Mouse (Mus musculus): ENCODE results near the gene Ddx49.
A peak's percentile ranks its signal among the peaks of the same experiment; 100 is the strongest.

Gene Ddx49

DNA sequence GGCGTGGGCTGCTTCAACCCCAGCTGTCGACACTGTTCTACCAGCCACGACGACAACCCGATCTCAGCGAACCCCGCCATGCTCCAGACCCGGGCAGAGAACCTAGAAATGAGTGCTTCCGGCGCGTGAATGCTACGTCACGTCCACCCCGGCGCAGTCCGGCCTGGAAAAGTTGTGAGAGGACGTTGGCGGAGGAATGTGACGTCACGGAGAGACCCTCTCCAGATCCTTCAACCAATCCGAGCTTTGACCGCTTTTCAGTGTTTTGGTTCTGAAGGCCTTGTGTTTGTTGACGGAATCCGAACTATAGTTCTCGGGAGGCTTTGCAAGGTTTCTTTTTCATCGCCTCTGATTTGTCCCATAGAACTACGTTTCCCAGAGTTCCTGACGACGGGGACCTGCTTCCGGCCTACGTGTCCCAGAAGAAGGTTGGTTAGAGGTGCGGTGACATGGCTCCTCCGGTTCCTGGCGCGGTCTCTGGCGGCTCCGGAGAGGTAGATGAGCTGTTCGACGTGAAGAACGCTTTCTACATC is at the start of gene Ddx49, which contains the start of gene Cope:
Gene Ddx49, minus strand, starts transcription at position 132 of the 533 bp plus-strand sequence.
Gene Cope, plus strand, starts transcription at position 161 of the 533 bp plus-strand sequence.
- DNase-seq (ENCODE audit: low spot score) = peak; percentile 98

DNA sequence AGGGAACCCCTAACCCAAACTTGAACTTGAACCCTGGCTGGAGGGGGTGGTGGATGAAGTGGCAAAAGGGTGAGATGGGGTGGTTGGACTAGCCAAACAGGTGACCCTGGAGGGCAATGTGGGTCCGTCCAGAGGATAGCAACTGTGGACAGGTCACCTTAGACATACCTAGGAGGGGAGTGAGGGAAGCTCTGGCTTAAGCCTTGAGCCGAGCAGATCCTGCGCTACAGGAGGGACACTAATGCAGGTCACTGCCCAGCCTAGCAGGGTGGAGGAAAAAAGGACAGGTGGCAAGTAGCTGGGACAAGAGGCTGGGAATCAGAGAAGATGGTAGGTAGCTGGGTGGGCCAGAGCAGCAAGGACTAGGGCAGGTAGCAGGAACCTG is 49.7 kb upstream of the Ddx49 start:
- DNase-seq (ENCODE audit: low spot score) = no peak

DNA sequence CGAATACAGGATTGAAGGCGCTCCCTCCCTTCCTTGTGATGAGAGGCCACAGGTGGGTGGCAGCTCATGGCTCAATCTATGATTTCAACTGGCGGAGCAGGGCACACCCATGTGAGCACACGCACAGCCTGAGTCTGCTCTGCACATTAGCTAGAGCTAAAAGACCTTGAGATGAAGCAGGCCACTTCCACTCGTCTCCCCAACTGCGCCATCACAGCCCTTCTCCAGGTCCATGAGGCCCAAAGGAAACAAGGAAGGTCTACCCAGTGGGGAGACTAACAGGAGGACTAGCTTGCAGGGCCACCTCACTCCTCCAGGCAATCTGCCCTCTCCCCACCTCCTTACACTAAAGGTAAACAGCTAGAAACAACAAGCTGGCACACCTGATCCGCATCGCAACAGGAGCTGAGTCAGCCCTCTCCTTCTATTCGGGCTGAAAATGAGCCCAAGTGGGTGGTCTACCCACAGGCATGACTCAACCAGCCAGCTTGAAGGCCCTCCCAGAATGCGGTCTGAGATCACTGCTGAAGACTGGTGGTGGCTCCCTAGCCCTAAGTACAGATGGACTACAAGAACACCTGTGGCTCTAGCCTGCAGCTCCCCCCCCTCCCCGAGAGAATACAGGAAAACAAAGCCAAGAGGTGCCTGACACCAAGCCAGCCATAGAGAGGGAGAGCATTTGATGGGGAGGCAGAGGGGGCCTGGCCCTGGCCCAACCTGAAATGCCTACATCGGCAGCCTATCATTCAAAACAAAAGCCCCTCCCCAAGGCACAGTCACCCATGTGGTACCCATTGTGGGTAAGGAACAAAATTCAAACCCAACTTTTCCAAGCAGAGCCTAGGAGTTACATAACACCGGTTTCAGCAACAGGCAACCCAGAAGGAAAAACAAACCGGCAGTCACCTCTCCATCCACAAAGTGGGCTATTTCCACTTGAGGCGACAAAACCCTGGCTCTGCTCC is 49.0 kb upstream of the Ddx49 start:
- no peak for DNase-seq (ENCODE audit: low spot score)

DNA sequence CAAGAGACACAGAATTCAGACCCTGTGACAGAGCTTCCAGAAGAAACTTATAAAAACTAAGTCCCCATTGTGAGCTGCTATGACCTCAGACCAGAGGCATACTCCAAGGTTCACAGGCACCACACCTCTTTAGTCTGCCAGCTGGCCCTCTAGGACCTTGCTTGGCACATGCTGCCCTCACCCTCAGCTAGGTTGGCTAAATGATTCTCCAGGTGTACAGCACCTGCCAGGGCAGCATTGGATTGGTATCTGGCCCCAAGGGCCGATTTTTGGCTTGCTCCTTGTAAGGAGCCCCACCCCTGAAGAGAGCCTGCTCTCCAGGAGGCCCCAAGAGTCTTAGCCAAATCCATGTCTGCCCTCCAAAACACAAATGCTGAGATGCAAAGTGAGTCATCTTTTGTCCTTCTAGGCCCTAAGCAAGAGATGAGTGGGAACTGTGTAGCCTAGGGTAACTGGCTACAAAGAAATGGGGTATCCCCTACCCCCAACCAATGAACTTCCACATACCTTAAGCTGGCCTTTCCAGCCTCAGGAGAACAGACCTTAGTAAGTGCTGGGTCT is 45.7 kb upstream of the Ddx49 start:
- no peak for DNase-seq (ENCODE audit: low spot score)

DNA sequence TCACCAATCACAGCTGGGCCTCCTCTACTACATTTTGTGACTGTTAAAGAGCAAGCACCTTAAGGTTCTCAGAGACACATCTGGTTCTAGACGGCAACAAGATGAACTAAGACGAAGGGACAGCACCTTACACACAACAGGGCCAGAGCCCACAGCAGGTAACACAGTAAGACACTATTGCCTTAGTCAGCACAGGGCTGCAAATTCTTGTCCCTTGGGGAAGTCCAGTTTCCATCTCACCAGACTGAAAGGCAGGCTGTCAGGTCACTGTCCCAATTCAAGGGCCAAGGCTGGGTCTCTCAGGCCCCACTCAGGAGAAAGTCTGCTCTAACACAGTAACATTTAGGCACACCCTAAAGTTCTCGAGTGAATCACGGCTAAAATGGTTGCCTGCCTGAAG is 45.2 kb upstream of the Ddx49 start:
- DNase-seq (ENCODE audit: low spot score) = no peak

DNA sequence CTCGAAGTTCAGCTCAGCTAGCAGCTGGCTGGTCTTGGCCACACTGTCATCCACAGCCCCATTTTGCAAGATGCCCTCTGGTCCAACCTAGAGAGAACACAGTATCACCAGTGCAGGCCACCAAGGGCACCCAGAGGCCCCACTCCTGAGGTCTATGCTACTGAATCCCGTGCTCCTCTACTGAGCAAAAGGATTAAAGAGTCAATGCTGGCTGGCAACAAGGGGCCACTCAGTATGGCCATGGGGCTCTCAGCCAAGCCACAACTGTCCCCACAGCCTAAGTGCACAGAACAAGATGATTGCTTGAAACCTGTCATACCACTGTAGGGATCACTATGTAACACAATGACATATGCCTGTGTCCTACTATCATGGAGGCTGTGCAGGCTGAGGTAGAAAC is 42.0 kb upstream of the Ddx49 start:
- no peak for DNase-seq (ENCODE audit: low spot score)

DNA sequence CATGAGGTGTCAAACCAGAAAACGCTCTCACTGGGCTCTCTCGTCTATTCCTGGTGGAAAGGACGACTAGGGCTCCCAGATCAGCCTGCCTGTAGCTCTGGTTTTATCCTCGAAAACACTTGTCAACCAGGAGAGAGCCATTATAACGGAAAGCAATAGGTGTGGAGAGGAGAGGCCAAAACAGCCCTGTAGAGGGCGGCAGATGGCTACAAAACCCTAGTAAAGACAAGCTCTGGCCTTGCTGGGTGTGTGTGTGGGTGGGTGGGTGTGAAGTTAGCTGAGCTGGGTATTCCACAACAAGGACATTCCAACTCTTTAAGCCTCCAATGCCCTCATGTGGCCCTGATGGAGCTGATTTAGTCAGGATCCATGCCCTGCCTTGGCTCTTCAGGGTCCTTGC is 41.4 kb upstream of the Ddx49 start:
- peak; percentile 42 for DNase-seq (ENCODE audit: low spot score)

DNA sequence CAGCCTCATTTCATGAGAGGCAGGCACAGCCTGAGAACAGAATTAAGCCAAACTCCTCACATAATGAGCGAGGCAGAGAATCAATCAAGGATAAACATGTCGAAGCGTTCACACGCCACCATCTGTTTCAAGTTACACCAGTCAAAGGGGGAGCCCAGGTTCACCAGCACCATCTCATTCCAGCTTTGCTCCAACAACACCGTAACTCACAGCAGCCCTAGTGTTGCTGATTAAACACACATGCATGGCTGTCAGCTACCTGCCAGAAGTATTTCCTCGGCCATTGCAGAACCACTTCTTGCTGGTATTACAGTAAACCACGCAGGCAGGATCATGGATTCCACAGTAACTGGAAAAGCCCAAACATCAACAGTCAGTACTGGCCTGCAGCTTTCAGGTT is 40.8 kb upstream of the Ddx49 start:
- DNase-seq (ENCODE audit: low spot score) = peak; percentile 65

DNA sequence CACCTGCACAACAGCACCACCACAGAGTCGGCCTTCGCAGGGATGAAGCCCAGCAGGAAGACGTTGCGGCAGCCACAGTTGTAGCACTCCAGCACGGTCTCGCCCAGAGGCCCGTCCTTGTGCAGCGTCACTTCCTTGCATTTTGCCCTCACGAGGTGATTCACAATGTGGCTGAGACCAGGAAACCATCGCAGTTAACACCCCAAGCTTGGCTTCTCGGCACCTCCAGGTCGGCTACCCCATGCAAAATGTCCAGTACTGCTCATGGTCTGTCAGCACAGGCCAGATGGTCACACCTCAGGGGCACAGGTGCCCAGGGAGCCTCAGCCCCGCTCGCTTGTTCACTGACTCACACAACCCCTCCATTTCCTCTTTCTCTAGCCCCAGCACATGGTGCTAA is 39.7 kb upstream of the Ddx49 start:
- no peak for DNase-seq (ENCODE audit: low spot score)

DNA sequence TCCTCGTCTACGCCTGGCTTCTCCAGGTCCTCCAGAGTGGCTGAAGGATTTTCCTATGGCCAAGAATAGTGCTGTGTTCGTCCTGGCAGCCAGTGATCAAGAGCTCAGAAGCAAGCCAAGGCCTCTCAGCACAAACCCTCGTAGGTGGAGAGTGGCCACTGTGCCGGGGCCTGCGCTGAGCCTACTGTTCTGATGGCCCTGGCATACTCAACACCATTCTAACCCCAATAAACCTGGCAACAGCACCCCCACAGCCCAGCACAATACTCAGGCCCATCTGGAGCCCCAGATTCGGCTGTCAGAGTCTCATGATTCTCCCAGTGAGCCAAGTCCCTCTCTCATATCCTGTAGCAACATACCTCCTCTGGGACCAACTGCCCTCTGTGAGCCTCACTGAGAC is 38.4 kb upstream of the Ddx49 start:
- DNase-seq (ENCODE audit: low spot score) = no peak

DNA sequence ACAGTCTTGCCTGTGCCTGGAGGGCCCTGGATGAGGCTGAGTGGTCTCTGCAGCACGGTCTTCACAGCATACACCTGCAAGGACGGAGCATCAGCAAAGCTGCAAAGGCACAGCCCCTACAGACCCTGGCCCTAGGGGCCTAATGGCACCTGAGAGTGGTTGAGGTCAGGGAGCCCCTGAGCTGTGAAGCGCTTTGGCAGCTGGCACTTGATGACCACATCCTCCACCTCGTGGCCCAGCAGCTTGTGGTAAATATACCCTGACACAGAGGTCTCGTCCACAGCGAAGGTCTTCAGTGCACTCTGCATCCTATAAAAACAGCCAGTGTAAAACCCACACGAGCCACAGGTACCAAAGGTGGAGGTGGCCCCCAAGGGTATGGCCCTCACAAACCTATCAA is 36.6 kb upstream of the Ddx49 start:
- DNase-seq (ENCODE audit: low spot score) = no peak

DNA sequence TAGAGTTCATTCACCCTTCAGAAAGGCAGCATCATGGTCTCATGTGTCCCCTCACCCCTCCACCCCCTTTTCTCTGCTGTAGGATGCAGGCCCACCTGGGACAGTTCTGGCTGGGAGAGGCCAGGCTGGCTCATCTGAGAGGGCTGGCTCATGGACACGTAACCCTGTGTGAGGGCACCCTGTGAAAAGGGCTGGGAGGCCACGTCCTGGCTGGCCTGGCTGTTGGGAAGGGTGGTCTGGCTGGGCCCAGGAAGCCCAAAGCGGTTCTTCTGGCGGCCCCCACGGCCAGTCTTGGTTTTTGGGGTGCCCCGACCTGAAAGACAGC is 30.6 kb upstream of the Ddx49 start:
- no peak for DNase-seq (ENCODE audit: low spot score)

DNA sequence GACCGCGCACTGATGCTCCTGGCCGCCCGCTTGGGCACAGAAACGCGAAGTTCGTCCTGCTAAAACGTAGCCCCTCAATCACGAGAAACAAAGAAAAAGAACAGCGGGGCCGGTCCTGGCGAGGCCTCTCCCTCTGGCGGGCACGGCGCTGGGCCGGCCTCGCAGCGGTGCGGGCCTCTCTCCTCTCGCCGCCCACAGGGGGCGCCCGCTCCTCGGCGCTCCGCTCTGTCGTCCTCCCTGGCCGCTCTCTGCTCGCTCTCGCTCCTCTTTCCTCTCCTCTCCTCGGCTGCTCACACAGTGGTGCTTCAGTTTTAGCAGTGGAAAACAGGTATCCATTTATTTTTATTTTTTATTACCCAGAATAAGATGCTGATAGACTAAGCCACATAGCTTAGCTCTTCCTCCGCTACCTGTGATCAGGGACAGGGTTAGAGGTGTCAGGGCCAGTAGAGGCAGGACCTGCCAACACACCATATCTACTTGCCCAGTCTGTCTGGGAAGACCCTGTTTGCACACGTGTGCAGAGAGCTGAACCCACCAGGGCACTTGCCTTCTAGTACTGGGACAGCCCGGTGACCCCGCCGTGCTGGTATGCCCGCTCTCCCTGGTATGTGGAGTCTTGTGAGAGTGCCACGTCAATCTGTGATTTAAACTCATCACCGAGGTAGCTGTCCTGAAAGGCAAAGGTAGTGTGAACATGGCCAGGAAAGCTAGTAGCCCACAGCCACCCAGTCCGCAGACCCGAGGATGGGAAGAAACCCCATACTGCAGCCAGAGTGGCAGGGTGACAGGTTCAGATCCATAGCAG is 30.0 kb upstream of the Ddx49 start:
- DNase-seq (ENCODE audit: low spot score) = peak; percentile 80

DNA sequence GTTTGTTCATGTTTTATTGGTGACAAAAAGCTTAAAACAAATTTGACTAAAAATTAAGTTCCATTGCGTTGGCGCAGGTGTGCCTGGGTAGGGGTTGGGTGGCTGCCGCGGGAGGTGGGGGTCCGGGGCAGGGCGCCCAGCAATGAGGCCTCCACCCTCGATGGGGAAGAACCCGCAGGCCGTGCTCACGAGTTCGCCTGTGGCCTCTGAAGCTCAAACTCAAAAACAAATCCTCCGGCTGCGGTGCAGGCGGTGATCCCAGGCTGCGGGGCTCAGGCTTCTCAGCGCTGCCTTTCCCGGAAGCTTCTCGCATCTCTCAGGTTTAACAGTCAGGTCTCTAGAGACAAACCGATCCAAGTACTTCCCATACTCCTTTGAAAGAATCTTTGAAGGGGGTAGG is 29.2 kb upstream of the Ddx49 start:
- no peak for DNase-seq (ENCODE audit: low spot score)

DNA sequence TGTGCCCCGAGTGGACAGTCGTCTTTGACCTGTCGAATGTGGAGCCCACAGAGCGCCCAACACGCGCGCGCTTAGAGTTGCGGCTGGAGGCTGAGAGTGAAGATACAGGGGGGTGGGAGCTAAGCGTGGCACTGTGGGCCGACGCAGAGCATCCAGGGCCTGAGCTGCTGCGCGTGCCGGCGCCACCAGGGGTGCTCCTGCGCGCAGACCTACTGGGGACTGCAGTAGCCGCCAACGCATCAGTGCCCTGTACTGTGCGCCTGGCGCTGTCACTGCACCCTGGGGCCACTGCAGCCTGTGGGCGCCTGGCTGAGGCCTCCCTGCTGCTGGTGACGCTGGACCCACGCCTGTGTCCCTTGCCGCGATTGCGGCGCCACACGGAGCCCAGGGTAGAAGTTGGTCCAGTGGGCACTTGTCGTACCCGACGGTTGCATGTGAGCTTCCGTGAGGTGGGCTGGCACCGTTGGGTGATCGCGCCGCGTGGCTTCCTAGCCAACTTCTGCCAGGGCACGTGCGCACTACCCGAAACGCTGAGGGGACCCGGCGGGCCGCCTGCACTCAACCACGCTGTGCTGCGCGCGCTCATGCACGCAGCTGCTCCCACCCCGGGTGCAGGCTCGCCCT is 28.6 kb upstream of the Ddx49 start:
- peak; percentile 88 for DNase-seq (ENCODE audit: low spot score)

DNA sequence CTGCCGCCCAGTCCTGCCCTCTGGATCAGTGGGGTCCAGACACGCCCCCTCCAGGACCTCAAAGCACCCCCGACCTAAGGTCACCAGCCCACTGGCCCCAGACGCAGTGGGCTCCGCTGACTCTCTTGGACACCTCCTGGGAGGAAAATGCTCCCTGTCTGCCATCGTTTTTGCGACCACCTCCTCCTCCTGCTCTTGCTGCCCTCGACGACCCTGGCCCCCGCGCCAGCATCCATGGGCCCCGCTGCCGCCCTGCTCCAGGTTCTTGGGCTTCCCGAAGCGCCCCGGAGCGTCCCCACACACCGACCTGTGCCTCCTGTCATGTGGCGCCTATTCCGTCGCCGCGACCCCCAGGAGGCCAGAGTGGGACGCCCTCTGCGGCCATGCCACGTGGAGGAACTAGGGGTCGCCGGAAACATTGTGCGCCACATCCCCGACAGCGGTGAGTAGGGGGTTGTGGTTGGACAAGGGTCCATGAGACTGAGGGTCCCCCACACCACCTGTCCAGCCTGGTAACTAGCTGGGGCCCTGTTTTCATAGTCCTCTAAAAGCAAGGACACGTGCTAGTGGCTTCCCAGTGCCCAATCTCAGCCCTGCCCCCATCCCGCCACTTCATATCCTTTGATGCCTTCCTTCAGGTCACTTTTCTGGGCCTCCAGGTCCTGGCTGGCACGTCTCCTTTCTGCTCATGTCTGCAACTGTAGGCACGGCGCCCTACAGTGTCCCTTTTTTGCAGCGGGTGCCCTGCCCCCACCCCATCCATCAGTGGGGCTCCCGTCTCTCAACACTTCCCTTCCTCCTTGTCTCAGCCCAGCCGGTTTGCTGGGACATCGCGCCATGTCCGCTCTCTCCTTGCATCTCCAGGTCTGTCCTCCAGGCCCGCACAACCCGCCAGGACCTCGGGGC is 27.8 kb upstream of the Ddx49 start:
- DNase-seq (ENCODE audit: low spot score) = peak; percentile 60

DNA sequence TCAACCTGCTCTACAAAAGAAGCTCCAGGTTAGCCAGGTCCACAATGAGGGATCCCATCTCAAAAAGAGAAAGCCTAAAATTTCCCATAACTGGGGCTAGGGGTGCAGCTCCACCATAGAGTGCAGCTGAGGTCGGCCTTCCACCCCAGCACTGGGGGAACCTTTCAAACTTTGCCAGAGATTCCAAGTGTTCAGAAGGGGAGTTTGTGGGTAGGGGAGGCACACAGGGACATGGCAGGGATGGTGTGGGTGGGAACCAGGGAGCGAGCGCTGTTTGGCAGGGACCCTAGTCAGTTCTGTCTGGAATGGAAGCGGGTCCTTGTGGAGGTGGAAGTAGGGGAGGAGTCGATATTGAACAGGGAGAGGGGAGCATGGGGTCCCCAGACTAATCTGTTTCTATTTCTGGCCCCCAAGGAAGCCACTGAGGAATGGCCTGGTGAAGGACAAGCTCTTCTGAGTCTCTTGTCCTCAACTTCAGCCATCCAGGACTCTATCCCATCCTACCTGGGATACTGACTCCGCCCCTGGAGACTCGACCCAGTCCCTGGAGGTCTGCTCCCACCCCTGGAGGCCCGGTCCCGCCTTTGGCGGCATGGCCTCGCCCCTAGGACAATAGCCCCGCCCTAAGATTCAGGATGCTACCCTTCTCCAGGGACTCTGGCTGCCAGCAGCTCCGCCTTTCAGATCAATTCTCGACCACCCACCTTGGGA is 27.0 kb upstream of the Ddx49 start, which contains the start of gene Gdf1:
Gene Gdf1, plus strand, starts transcription at position 694 of the 711 bp plus-strand sequence.
- DNase-seq (ENCODE audit: low spot score) = peak; percentile 76

DNA sequence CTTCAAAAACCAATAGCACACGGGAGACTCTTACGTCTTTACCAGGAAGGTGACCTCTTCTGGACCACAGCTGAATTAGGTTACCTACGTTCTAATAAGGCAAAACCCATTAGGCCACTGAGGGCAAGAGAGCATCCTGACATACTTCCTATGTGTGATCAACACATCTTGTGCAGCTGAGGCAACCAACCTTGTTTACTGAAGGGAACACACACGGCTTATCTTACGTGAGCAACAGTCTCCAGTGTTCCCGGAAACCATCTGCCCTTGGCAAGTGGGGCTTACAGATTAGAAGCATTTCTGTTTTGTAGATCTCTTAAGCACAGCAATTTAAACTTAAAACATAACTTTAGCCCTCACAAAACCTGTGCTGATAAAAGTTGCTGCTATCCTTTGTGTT is 25.2 kb upstream of the Ddx49 start:
- no peak for DNase-seq (ENCODE audit: low spot score)

DNA sequence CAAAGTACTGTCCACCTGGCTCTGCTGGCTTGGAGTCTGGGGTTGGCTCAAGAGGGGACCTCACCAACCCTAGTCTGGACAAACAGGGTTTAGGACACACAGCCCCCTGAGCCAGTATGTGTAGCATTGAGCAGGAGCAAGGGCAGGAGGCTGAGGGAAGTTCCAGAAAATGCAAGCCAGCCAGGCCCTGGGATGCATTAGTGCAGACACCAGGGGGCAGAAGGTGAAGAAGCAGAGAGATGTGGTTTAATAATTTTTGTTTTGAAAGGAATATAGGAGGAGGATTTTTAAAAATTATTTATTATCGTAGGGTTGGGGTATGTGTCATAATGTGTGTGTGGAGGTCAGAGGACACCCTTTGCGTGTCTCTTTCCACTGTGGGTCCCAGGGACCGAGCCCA is 21.4 kb upstream of the Ddx49 start:
- DNase-seq (ENCODE audit: low spot score) = no peak

DNA sequence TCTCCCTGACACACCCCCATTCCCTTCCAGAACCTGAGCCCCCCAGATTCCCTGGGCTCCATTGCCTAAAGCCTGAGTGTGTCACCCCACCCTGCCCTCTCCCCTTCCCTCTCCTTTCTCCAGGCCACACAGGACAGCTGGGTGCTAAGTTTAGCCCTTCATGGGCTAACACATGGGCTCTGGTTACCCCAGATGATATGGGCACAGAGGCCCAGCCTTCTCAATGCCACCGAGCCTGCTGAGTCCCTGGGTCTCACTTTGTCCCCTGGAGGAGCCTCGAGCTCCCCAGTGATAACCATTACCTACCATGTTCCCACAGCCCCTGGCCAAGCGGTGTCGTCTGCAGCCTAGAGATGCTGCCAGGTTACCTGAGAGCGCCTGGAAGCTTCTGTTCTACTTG is 15.6 kb upstream of the Ddx49 start:
- DNase-seq (ENCODE audit: low spot score) = no peak

All from embryo, embryonic 10 days (tissue).